Mouse (Mus musculus) ES-Bruce4 (cell line): Measurements from ENCODE around the gene Gps2. TPM values are rescaled to one million over a fixed set of nuclear protein-coding genes. Genes with fewer than 3 reads are reported as not detected.
"Not testable (repeated sequence)": the region's sequence is repeated elsewhere in the genome, so short reads cannot be mapped to it uniquely, and the experiment has no call there.

ENCODE experiments used
- H3K27ac ChIP-seq: 2 replicates; pipeline ENCODE4 v1.5.1; 2012; ENCODE audit warnings: low read length, inconsistent platforms; ENCODE audit not compliant: insufficient read depth
- H3K27me3 ChIP-seq: 2 replicates; pipeline ENCODE4 v1.6.1; 2012; ENCODE audit warnings: mild to moderate bottlenecking, low read length, inconsistent platforms; ENCODE audit not compliant: control insufficient read depth, poor library complexity, insufficient read depth, severe bottlenecking
- H3K36me3 ChIP-seq: 2 replicates; pipeline ENCODE4 v1.6.1; 2012; ENCODE audit warnings: inconsistent platforms, mild to moderate bottlenecking, low read length, moderate library complexity; ENCODE audit not compliant: control insufficient read depth, poor library complexity, insufficient read depth, severe bottlenecking
- H3K4me1 ChIP-seq: one replicate; pipeline ENCODE4 v1.8.1; 2011; ENCODE audit warnings: low read length; ENCODE audit not compliant: control insufficient read depth, insufficient read depth
- H3K4me3 ChIP-seq: 2 replicates; pipeline ENCODE4 v1.5.1; 2011; ENCODE audit warnings: low read depth, mild to moderate bottlenecking, low read length
- H3K9ac ChIP-seq: 2 replicates; pipeline ENCODE4 v1.6.1; 2012; ENCODE audit warnings: low read depth, mild to moderate bottlenecking, inconsistent platforms; ENCODE audit not compliant: poor library complexity, severe bottlenecking
- H3K9me3 ChIP-seq: replicated peaks from 2 replicates; pipeline ENCODE4 v1.6.1; 2012; ENCODE audit warnings: mild to moderate bottlenecking, low read length, inconsistent platforms; ENCODE audit not compliant: control insufficient read depth, poor library complexity, insufficient read depth, severe bottlenecking
- CTCF ChIP-seq: IDR thresholded peaks from one replicate; pipeline ENCODE4 v1.8.1; 2011; ENCODE audit warnings: low read depth, low read length
- EP300 ChIP-seq: IDR thresholded peaks from 2 replicates; pipeline ENCODE4 v1.6.1; 2011; ENCODE audit warnings: low read depth, low read length; ENCODE audit not compliant: insufficient read depth
- POLR2A ChIP-seq: IDR thresholded peaks from one replicate; pipeline ENCODE4 v1.8.1; 2011; ENCODE audit warnings: low read length; ENCODE audit not compliant: insufficient read depth
- polyA plus RNA-seq: library from polyadenylated mRNA; stranded (reverse); fragments of >200 nt; gene quantifications from 2 replicates; pipeline ENCODE4 v1.2.4, GENCODE M21; 2011; ENCODE audit warnings: low read depth; ENCODE audit not compliant: missing spikeins, insufficient read depth, insufficient read length

The Gps2 gene
- polyA plus RNA-seq, 1 experiment = 24.4 TPM

DNA sequence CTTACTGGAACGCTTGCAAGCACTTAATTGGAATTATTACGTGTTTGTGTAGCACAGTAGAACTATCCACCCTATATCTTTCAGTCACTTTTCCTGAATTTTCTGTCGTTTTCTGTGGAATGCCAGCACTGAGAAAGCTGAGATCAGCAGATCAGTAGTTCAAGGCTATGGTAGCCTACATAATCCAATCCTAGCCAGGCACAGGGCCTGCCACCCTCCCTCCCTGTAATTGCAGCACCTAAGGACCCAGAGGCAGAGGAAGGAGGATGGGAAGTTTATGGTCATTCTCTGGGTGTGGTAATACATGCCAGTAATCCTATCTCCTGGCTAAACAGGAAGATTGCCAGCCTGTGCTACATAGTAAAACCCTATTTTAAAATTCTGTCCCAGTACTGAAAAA is 9.1 kb downstream of the Gps2 start:
- TF ChIP-seq POLR2A (no peak), CTCF (no peak), EP300 (no peak)
- Histone ChIP-seq H3K27me3 (no peaks in the 10 kb centered on the region), H3K4me1 (peaks cover 2% of the 10 kb centered on the region), H3K36me3 (peaks cover 22% of the 10 kb centered on the region), H3K27ac (peak overlapping the region; percentile 98), H3K9me3 (no peaks in the 10 kb centered on the region), H3K9ac (peak overlapping the region; percentile 85), H3K4me3 (0 out of 2 replicates have a peak overlapping the region, but pooled peaks have one; percentile 34)

DNA sequence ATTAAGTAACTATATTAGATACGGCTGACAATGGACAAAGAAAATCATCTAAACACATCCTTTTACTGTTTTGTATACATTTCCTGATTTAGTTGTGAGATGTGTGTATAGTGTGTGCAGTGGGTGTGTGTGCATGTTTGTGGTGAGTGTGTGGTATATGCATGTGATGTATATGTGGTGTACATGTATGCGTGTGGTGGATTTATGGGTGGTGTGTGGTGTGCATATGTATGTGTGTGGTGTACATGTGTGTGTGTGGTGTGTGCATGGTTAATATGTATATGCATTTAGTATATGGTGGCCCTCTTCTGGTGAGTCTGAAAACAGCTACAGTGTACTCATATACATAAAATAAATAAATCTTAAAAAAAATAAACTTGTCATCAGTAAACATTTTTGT is 13.8 kb downstream of the Gps2 start:
- no peak overlapping the region for H3K27ac ChIP-seq
- H3K27me3 ChIP-seq = no peaks in the 10 kb centered on the region
- no peaks in the 10 kb centered on the region for H3K36me3 ChIP-seq
- H3K9ac ChIP-seq = no peak overlapping the region
- H3K4me3 ChIP-seq = no peak overlapping the region
- TF ChIP-seq CTCF (no peak), POLR2A (no peak), EP300 (no peak)
- no peaks in the 10 kb centered on the region for H3K4me1 ChIP-seq
- no peaks in the 10 kb centered on the region for H3K9me3 ChIP-seq

DNA sequence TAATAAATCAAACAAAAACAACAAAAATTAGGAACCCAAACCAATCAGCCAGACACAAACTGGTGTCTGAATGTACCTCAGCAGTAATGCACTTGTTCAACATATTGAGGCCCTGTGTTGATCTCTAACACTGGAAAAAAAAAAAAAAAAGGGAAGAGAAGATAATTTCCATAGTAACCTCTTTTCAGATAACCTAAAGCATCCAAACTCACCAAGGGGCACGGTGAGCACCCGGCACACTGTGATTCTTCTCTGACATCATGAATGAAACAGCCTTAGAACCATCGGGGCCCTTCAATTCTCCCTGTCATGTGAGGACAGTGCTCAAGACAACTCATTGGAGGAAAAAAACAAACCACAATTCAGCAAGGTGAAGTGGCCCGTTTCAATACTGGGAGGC is 16.0 kb downstream of the Gps2 start:
- no peaks in the 10 kb centered on the region for H3K36me3 ChIP-seq
- H3K9me3 ChIP-seq = no peaks in the 10 kb centered on the region
- no peak overlapping the region for H3K27ac ChIP-seq
- H3K9ac ChIP-seq = no peak overlapping the region
- no peak for TF ChIP-seq CTCF
- no peak for TF ChIP-seq POLR2A
- TF ChIP-seq EP300 = no peak
- H3K4me3 ChIP-seq = no peak overlapping the region
- no peaks in the 10 kb centered on the region for H3K4me1 ChIP-seq
- no peaks in the 10 kb centered on the region for H3K27me3 ChIP-seq

DNA sequence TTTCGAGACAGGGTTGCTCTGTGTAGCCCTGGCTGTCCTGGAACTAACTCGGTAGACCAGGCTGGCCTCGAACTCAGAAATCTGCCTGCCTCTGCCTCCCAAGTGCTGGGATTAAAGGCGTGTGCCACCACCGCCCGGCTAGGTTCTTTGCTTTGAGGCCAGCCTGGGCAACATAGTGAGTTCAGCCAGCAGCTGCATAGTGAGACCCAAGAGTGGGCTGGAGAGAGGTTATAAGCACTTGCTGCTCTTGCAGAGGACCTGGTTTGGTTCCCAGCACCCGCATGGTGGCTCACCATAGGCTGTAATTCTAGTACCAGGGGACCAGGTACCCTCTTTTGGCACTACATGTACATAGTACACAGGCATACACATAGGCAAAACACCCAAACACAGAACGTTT is 16.5 kb downstream of the Gps2 start:
- H3K9ac ChIP-seq, H3K9me3 ChIP-seq, H3K4me3 ChIP-seq, H3K4me1 ChIP-seq, H3K36me3 ChIP-seq, H3K27me3 ChIP-seq, H3K27ac ChIP-seq: not testable (repeated sequence)

DNA sequence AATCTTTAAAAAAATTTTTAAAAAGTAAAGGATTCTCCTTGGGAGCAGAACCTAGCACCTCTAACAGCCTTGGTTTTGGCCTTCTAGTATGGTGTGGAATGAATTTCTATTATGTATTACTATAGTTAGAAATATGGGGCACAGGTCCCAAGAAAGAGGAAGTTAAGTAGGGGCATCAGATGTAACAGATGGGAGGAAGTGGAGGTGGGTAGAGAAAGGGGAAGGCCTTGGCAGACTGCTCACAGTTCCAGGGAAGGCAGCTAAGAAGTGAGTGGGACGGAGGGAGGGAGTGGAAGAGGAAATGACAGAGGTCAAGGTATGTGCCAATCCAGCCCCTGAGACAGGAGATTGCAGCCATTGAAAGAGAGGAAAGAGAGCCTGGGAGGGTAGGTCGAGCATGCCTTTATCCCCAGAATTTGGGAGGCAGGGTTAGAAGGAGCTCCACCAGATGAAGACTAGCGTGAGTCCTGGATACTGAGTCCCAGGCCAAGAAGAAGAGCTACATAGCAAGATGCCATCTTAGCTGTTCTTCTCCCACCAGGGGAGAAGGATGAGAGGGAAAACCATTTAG is 17.4 kb downstream of the Gps2 start:
- no peak overlapping the region for H3K27ac ChIP-seq
- H3K27me3 ChIP-seq = no peaks in the 10 kb centered on the region
- H3K4me3 ChIP-seq = no peak overlapping the region
- no peaks in the 10 kb centered on the region for H3K9me3 ChIP-seq
- H3K36me3 ChIP-seq = no peaks in the 10 kb centered on the region
- H3K9ac ChIP-seq = no peak overlapping the region
- no peaks in the 10 kb centered on the region for H3K4me1 ChIP-seq
- TF ChIP-seq EP300 = no peak
- TF ChIP-seq CTCF = no peak
- no peak for TF ChIP-seq POLR2A

DNA sequence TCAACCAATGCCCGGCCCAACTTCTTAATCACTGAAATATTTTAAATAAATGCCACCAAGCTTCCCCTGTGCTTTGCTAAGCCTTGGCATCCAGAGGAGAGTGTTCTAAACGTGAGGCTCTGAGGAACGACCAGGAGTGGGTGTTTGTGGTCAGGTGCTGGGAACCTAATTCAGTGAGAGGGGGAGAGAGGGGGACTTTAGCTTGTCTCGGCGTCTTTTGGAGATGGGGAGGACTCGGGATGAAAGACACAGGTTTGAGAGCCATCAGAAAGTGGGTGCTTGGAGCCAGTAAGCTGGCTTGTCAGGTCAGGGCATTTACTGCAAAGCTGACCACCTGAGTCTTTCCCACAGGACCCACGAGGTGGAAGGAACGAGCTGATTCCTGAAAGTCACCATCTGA is 18.1 kb downstream of the Gps2 start:
- H3K27me3 ChIP-seq = no peaks in the 10 kb centered on the region
- no peak overlapping the region for H3K27ac ChIP-seq
- H3K9me3 ChIP-seq = no peaks in the 10 kb centered on the region
- TF ChIP-seq CTCF (no peak), POLR2A (no peak), EP300 (no peak)
- H3K9ac ChIP-seq = no peak overlapping the region
- no peaks in the 10 kb centered on the region for H3K36me3 ChIP-seq
- H3K4me3 ChIP-seq = no peak overlapping the region
- H3K4me1 ChIP-seq = no peaks in the 10 kb centered on the region
